Mouse (Mus musculus): Measurements from ENCODE around the gene Qdpr. TPM values are rescaled to one million over a fixed set of nuclear protein-coding genes. Genes with fewer than 3 reads are reported as not detected.

Gene Qdpr
- polyA plus RNA-seq, 1 experiment = 95.1 TPM

GRCm38 (mm10) chr5:45482607-45483006, 32.6 kb upstream of the Qdpr start:
- Histone ChIP-seq H3K27me3 (ENCODE audit: control insufficient read depth, insufficient read depth, low read length, poor library complexity, severe bottlenecking) (no peaks in the 10 kb centered on the region), H3K9ac (ENCODE audit: low read depth, poor library complexity, severe bottlenecking) (no peak overlapping the region), H3K4me3 (ENCODE audit: low read depth, low read length) (no peak overlapping the region), H3K4me1 (ENCODE audit: control insufficient read depth, insufficient read depth, low read length) (no peaks in the 10 kb centered on the region), H3K27ac (ENCODE audit: insufficient read depth, low read length) (no peak overlapping the region), H3K36me3 (ENCODE audit: control insufficient read depth, insufficient read depth, low read length, poor library complexity, severe bottlenecking) (no peaks in the 10 kb centered on the region), H3K9me3 (replicated peaks; ENCODE audit: control insufficient read depth, insufficient read depth, low read length, poor library complexity, severe bottlenecking) (no peaks in the 10 kb centered on the region)
- no peak for TF ChIP-seq CTCF (IDR thresholded peaks at IDR 0.05; ENCODE audit: low read depth, low read length)

- H3K4me3 ChIP-seq (ENCODE audit: low read depth, low read length) = no peak overlapping the region
- no peak overlapping the region for H3K9ac ChIP-seq (ENCODE audit: low read depth, poor library complexity, severe bottlenecking)
- no peaks in the 10 kb centered on the region for H3K9me3 ChIP-seq (replicated peaks; ENCODE audit: control insufficient read depth, insufficient read depth, low read length, poor library complexity, severe bottlenecking)
Observed at GRCm38 (mm10) chr5:45481125-45481524, 31.1 kb upstream of the Qdpr start.

GRCm38 (mm10) chr5:45480066-45480465, 30.0 kb upstream of the Qdpr start:
- no peak for TF ChIP-seq POLR2A (IDR thresholded peaks at IDR 0.05; ENCODE audit: insufficient read depth, low read length)
- no peak overlapping the region for H3K4me3 ChIP-seq (ENCODE audit: low read depth, low read length)
- no peaks in the 10 kb centered on the region for H3K4me1 ChIP-seq (ENCODE audit: control insufficient read depth, insufficient read depth, low read length)
- no peak overlapping the region for H3K27ac ChIP-seq (ENCODE audit: insufficient read depth, low read length)
- no peak overlapping the region for H3K9ac ChIP-seq (ENCODE audit: low read depth, poor library complexity, severe bottlenecking)
- no peaks in the 10 kb centered on the region for H3K9me3 ChIP-seq (replicated peaks; ENCODE audit: control insufficient read depth, insufficient read depth, low read length, poor library complexity, severe bottlenecking)
- H3K27me3 ChIP-seq (ENCODE audit: control insufficient read depth, insufficient read depth, low read length, poor library complexity, severe bottlenecking) = no peaks in the 10 kb centered on the region
- no peaks in the 10 kb centered on the region for H3K36me3 ChIP-seq (ENCODE audit: control insufficient read depth, insufficient read depth, low read length, poor library complexity, severe bottlenecking)

More at GRCm38 (mm10) chr5:45481125-45481524, 31.1 kb upstream of the Qdpr start:
- H3K36me3 ChIP-seq (ENCODE audit: control insufficient read depth, insufficient read depth, low read length, poor library complexity, severe bottlenecking) = no peaks in the 10 kb centered on the region
- TF ChIP-seq POLR2A (IDR thresholded peaks at IDR 0.05; ENCODE audit: insufficient read depth, low read length) (no peak), EP300 (IDR thresholded peaks at IDR 0.05; ENCODE audit: insufficient read depth, low read depth, low read length) (no peak)
- no peak overlapping the region for H3K27ac ChIP-seq (ENCODE audit: insufficient read depth, low read length)
- no peaks in the 10 kb centered on the region for H3K4me1 ChIP-seq (ENCODE audit: control insufficient read depth, insufficient read depth, low read length)
- H3K27me3 ChIP-seq (ENCODE audit: control insufficient read depth, insufficient read depth, low read length, poor library complexity, severe bottlenecking) = no peaks in the 10 kb centered on the region

- no peaks in the 10 kb centered on the region; the same call in 1 of the 2 replicates for H3K27me3 ChIP-seq (ENCODE audit: control insufficient read depth, insufficient read depth, low read length, poor library complexity, severe bottlenecking)
- TF ChIP-seq EP300 (IDR thresholded peaks at IDR 0.05; ENCODE audit: insufficient read depth, low read depth, low read length) (no peak), CTCF (IDR thresholded peaks at IDR 0.05; ENCODE audit: low read depth, low read length) (no peak), POLR2A (IDR thresholded peaks at IDR 0.05; ENCODE audit: insufficient read depth, low read length) (no peak)
- H3K4me3 ChIP-seq (ENCODE audit: low read depth, low read length) = no peak overlapping the region
- no peaks in the 10 kb centered on the region for H3K4me1 ChIP-seq (ENCODE audit: control insufficient read depth, insufficient read depth, low read length)
- no peak overlapping the region for H3K9ac ChIP-seq (ENCODE audit: low read depth, poor library complexity, severe bottlenecking)
- H3K27ac ChIP-seq (ENCODE audit: insufficient read depth, low read length) = no peak overlapping the region
- no peaks in the 10 kb centered on the region for H3K9me3 ChIP-seq (replicated peaks; ENCODE audit: control insufficient read depth, insufficient read depth, low read length, poor library complexity, severe bottlenecking)
- no peaks in the 10 kb centered on the region for H3K36me3 ChIP-seq (ENCODE audit: control insufficient read depth, insufficient read depth, low read length, poor library complexity, severe bottlenecking)
Observed at GRCm38 (mm10) chr5:45477601-45478000, 27.6 kb upstream of the Qdpr start.

GRCm38 (mm10) chr5:45476288-45476687, 26.3 kb upstream of the Qdpr start:
- Histone ChIP-seq H3K36me3 (ENCODE audit: control insufficient read depth, insufficient read depth, low read length, poor library complexity, severe bottlenecking) (no peaks in the 10 kb centered on the region), H3K9me3 (replicated peaks; ENCODE audit: control insufficient read depth, insufficient read depth, low read length, poor library complexity, severe bottlenecking) (no peaks in the 10 kb centered on the region), H3K27me3 (ENCODE audit: control insufficient read depth, insufficient read depth, low read length, poor library complexity, severe bottlenecking) (no peaks in the 10 kb centered on the region; the same call in 1 of the 2 replicates), H3K4me3 (ENCODE audit: low read depth, low read length) (no peak overlapping the region), H3K4me1 (ENCODE audit: control insufficient read depth, insufficient read depth, low read length) (no peaks in the 10 kb centered on the region), H3K27ac (ENCODE audit: insufficient read depth, low read length) (no peak overlapping the region), H3K9ac (ENCODE audit: low read depth, poor library complexity, severe bottlenecking) (no peak overlapping the region)
- no peak for TF ChIP-seq CTCF (IDR thresholded peaks at IDR 0.05; ENCODE audit: low read depth, low read length)
- no peak for TF ChIP-seq POLR2A (IDR thresholded peaks at IDR 0.05; ENCODE audit: insufficient read depth, low read length)
- no peak for TF ChIP-seq EP300 (IDR thresholded peaks at IDR 0.05; ENCODE audit: insufficient read depth, low read depth, low read length)

- Histone ChIP-seq H3K4me1 (ENCODE audit: control insufficient read depth, insufficient read depth, low read length) (no peaks in the 10 kb centered on the region), H3K36me3 (ENCODE audit: control insufficient read depth, insufficient read depth, low read length, poor library complexity, severe bottlenecking) (no peaks in the 10 kb centered on the region), H3K27me3 (ENCODE audit: control insufficient read depth, insufficient read depth, low read length, poor library complexity, severe bottlenecking) (no peaks in the 10 kb centered on the region; the same call in 1 of the 2 replicates), H3K9ac (ENCODE audit: low read depth, poor library complexity, severe bottlenecking) (no peak overlapping the region), H3K27ac (ENCODE audit: insufficient read depth, low read length) (no peak overlapping the region), H3K4me3 (ENCODE audit: low read depth, low read length) (no peak overlapping the region), H3K9me3 (replicated peaks; ENCODE audit: control insufficient read depth, insufficient read depth, low read length, poor library complexity, severe bottlenecking) (no peaks in the 10 kb centered on the region)
- TF ChIP-seq POLR2A (IDR thresholded peaks at IDR 0.05; ENCODE audit: insufficient read depth, low read length) (no peak), CTCF (IDR thresholded peaks at IDR 0.05; ENCODE audit: low read depth, low read length) (no peak), EP300 (IDR thresholded peaks at IDR 0.05; ENCODE audit: insufficient read depth, low read depth, low read length) (no peak)
Observed at GRCm38 (mm10) chr5:45475771-45476170, 25.7 kb upstream of the Qdpr start.
